Mouse (Mus musculus): ENCODE results near the gene Nudt19. TPM values are rescaled to one million over a fixed set of nuclear protein-coding genes. Genes with fewer than 3 reads are reported as not detected.
"Not testable (repeated sequence)": the region's sequence is repeated elsewhere in the genome, so short reads cannot be mapped to it uniquely, and the experiment has no call there.

The Nudt19 gene
- total RNA-seq (2014; fragmentation: Nextera tagmentation): 98.2 and 110 TPM in 2 replicates
- 44.6 and 52.5 TPM in 2 replicates for total RNA-seq (2017)

DNA sequence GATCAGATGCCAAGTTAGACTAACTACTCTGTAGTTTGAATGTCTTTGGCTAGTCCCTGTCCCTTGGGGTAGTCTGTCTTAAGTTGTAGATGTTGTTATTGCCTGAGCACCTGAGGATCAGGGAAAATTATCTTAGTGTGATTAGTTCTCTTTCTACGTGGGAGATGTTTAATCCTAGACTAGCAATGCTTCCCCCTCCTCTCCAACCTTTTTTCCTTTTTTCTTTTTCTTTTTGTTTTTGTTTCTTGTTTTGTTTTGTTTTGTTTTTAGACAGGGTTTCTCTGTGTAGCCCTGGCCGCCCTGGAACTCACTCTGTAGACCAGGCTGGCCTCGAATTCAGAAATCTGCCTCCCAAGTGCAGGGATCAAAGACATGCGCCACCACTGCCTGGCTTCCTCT, at the start of gene Nudt19:
TSS of gene Nudt19 (minus strand) at position 100 of the 399 bp plus-strand sequence.
- ATAC-seq (replicated peaks; ENCODE audit: poor library complexity, severe bottlenecking): no peak

DNA sequence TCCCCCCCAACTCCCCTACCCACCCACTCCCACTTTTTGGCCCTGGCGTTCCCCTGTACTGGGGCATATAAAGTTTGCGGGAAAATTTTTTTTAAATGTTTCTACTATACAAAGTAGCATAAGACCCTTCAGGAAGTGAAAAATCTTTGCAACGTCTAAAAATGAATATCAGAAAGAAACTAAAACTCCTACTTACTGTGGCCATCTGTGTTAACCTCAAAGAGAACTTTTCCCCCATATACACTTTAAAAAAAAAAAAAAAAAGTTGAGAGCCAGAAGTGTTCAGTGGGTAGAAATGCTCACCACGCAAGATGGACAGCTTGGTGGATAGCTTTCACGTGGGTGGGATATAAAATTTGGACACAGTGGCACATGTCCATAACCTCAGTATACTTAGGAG, 46.7 kb upstream of the Nudt19 start:
- no peak for ATAC-seq (replicated peaks; ENCODE audit: poor library complexity, severe bottlenecking)

DNA sequence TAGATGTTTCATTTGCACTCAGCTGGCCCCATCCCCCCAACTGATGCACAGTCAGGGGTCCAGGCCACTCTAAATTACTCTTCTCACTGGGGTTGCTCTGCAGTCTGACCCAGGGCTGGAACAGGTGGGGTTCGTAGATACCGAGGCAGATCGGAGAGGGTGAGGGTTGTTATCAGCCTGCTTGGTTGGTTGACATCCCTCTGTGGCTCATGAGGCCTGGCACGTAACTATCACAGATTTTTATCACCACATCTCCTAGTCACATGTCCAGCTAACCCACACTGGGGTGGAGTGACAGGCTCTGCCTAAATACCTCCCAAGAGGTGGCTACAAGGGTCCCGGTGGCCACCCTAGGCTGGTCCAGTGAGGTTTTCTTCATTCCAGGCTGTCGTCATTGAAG, 45.0 kb upstream of the Nudt19 start:
- peak; percentile 40 for ATAC-seq (replicated peaks; ENCODE audit: poor library complexity, severe bottlenecking)

DNA sequence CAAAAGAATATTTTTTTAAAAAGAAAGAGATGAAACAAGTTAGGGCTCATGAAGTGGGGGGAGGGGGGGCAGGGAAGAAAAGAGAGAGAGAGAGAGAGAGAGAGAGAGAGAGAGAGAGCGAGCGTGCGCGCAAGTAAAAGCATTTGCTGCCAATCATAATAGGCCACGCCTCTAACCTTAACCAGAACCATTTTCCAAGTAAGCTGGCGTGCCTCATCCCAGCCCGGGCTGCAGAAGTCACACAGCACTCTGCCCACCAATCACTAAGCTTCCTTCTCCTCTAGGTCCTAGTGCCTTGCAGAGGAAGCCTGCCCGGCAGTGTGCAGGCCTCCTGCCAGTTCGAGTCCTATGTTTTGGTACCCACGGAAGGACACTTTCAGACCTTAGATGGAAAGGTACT, 43.9 kb upstream of the Nudt19 start:
- no peak for ATAC-seq (replicated peaks; ENCODE audit: poor library complexity, severe bottlenecking)

DNA sequence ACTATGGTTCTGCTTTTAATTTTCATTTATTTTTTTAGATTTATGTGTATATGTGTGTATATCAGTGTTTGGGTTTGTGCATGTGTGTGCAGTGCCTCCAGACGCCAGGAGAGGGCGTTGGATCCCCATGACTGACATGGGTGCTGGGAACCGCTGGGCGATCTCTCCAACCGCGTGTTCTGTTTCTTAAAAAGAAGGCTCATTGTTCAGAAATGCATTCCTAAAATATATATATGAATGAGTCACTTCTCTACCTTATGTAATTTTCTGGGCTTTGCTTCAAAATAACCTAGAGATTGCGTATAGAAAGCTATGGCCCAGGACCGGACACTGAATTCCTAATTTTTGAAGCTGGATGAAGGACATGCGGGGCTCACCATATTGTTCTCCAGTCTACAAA, 43.4 kb upstream of the Nudt19 start:
- ATAC-seq (replicated peaks; ENCODE audit: poor library complexity, severe bottlenecking): no peak

GRCm38 (mm10) chr7:35594311-35594710, 38.2 kb upstream of the Nudt19 start:
- no peak for ATAC-seq (replicated peaks; ENCODE audit: poor library complexity, severe bottlenecking)

GRCm38 (mm10) chr7:35590731-35591191, 34.7 kb upstream of the Nudt19 start:
- no peak for ATAC-seq (replicated peaks; ENCODE audit: poor library complexity, severe bottlenecking)

GRCm38 (mm10) chr7:35589485-35589884, 33.4 kb upstream of the Nudt19 start:
- no peak for ATAC-seq (replicated peaks; ENCODE audit: poor library complexity, severe bottlenecking)

- ATAC-seq (replicated peaks; ENCODE audit: poor library complexity, severe bottlenecking): peak; percentile 5; the same call in 1 of the 2 replicates
These were observed 32.8 kb upstream of the Nudt19 start for GRCm38 (mm10) chr7:35588680-35589428.

DNA sequence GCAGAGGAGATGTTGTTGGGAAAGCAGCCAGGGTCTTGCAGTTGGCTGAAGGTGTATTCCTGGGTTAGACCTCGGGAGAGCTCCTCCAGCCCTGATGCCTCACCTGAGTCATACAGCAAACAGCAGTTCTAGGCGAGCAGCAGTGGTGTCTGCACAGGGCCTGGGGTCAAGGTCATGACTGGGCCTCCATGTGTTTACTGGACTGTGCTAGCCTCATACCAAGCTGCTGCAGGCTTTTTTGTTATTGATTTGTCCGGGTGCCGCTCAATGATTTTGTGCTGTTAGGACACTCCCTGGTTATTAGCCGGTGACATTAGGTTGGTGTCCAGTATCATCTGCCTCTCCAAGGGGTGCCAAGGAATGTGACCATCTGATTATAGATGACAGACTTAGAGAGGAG, 31.6 kb upstream of the Nudt19 start:
- no peak for ATAC-seq (replicated peaks; ENCODE audit: poor library complexity, severe bottlenecking)

DNA sequence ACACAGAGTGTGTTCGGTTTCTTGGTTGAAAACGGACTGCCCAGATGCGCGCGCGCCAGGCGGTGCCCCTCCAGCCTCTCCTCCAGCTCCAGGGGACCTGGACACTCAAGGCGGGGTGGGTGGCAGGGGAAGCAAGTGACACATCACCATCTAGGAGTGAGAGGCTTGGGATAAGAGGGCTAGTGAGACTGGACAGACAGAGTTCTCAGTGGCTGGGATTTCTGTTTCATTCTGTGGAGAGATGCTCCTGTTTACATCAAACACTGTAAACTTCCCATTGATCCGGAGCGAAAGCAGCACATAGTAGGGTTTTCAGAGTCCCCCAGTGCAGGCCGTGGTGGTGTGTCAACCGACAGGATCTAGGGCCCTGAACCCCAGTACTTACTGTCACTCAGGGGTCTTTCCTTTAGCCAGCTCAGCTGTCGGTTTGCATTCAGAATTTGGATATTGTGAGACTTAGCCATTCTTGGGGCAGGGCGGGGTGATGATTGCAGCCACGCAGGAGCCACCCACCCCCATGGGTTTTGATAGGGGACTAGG, 30.9 kb upstream of the Nudt19 start:
- no peak for ATAC-seq (replicated peaks; ENCODE audit: poor library complexity, severe bottlenecking)

DNA sequence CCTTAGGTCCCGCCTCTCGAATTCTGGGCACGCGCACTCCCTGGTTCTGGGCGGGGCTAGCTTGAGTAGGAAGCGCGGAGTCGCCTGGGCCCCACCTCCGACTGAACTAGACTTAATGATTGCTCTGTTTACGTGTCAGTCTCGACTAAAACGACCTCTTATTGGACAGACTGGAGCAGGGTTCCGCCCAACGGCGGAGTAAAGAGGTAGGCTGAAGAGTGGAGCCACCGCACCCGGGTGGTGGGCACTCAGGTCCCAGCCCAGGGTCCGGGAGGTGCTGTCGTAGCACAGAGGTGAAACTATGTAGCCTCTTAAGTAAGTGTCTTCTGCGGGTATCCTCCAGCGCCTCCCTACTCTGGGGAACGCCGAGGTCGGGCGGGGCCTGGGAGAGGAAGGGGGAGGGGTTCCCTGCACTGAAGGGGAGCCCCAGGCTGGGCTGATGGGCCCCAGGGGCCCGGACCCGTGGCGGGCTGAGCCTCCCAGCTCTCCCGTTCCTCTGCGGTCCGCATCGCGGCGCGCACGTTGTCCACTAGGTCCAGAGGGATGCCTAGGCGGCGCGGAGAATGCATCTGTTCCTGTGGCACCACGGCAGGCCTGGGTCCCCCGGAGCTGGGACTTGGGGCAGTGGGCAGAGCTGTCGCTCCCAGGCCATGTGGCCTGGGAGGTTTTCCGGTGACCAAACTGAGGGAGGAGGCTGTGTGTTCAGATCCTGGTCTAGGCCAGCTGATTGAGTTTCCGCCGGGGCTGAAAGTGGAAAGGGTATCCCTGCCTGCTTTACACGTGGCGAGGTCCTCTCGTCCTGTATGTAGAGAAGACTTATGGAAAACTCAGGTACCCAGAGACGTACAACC, 30.2 kb upstream of the Nudt19 start, which contains the start of gene Ankrd27:
TSS of gene Ankrd27 (plus strand) at position 190 of the 851 bp plus-strand sequence.
- ATAC-seq (replicated peaks; ENCODE audit: poor library complexity, severe bottlenecking): peak; percentile 74

DNA sequence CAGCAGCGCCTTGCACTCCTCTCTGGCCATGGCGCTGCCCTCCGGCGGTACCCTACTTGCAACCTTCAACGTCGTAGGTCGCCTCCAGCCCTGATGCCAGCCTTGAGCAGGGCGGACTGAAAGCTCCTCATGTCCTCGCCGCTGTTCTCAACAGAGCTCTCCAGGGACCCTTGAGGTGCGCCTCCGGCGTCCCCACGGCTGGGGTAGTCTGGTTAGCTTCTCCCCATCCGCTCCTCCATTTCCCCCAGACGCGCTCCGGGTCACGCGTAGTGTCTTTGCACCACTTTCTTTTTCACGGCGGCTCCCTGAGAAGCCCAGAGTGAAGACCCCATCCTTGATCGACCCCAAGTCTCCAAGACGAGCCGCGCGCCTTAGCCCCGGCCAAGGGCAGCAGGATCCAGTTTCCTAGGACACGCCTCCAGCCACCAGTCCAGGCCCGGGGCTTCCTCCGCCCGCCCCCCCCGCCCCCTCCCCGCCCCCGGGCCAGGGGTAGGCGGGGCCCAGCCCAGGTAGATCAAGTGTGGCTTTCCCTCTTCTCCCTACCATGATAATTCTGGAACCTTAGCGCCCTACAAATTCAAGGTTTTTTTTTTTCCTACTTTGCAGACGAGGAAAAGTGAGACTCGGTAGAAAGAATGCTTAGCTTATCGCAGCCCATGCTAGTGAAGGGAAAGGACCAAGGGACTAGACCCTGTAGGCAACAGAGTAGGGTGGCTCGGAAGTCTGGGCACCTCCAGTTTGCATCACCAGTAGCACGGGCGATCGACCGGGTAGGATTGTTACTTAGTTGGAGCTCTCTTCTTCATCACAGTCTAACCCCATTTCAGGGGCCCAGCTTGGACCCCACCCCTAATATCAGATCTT, 29.3 kb upstream of the Nudt19 start, which contains the start of gene Rgs9bp:
TSS of gene Rgs9bp (minus strand) at position 392 of the 864 bp plus-strand sequence.
- ATAC-seq (replicated peaks; ENCODE audit: poor library complexity, severe bottlenecking): peak; percentile 23

- ATAC-seq (replicated peaks; ENCODE audit: poor library complexity, severe bottlenecking): peak; percentile 3; the same call in 1 of the 2 replicates
These were observed 28.7 kb upstream of the Nudt19 start for GRCm38 (mm10) chr7:35584786-35585190.

DNA sequence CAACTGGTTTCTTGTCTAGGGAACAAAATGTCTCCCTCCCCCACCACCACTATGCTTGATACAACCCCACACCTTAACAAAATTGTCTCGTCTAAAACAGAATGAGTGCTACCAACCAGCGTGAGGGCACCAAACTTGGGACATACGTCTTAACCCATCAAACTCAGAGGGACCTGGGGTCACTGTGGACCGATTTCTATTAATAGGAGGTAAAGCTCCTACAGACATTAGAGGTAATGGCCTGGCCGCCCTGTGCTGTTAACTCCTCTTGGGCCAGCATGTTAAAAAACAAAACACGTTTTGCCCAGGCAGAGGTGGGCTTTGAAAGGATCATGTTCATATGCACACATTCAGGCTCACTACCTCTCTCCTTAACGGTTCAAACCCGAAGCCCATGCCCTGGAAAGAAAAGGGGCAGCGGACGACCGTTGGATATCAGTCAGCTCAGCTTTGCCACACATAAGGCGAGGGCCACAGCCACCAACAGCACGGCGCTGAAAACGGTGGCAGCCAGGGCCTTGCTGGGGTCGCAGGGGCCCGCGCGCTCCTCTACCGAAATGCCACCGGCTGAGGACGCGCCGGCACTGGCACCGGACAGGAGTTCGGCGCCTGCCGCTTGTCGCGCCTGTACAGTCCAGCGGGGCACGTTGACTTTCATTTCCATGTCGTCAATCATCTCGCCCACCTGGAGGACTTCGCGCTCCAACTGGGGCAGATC, 28.1 kb upstream of the Nudt19 start:
- no peak; the same call in 1 of the 2 replicates for ATAC-seq (replicated peaks; ENCODE audit: poor library complexity, severe bottlenecking)

- ATAC-seq (replicated peaks; ENCODE audit: poor library complexity, severe bottlenecking): no peak
These were observed 27.4 kb upstream of the Nudt19 start for GRCm38 (mm10) chr7:35583476-35584025.

DNA sequence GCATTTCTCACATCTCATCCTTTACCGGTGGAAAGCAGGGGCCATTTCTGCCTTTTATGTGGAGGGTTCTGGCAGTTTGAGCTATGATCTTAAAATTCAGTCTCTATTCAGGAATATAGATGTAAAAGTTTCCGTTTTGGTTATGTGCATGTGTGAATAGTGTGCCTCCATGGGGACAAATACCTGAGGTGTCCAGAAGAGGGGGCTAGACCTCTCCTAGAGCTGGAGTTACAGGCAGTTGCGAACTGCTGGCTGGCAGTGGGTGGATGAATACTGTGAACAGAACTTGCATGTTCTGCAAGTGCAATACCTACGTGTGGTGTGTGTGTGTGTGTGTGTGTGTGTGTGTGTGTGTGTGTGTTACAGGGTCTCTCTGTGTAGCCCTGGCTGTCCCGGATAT, 26.6 kb upstream of the Nudt19 start:
- ATAC-seq (replicated peaks; ENCODE audit: poor library complexity, severe bottlenecking): no peak

- ATAC-seq (replicated peaks; ENCODE audit: poor library complexity, severe bottlenecking): peak; percentile 79
These were observed 23.7 kb upstream of the Nudt19 start for GRCm38 (mm10) chr7:35579849-35580248.

DNA sequence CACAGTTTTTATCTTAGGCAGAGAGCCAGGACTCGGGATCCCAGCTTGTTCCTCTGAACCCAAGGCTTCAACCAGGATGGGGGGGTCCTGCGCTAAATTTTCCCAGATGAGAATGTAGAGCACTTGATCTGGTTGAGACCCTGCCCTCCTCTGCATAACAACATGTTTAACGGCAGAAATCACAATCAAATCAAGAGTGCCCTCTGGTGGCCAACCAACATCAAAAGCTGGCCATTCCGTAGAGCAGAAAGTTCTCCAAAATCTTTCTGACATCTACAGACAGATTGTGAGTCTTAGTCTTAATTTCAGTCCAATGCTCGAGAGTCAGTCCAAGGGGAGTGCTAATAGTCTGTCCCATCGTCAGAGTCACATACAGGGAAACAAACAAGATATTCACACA, 14.8 kb upstream of the Nudt19 start:
- ATAC-seq (replicated peaks; ENCODE audit: poor library complexity, severe bottlenecking): not testable (repeated sequence)

Measured in granulocyte monocyte progenitor cell, adult 5-6 weeks (primary cell).